Mouse (Mus musculus): ENCODE data around the gene Kat2b.

- TF ChIP-seq CTCF (IDR thresholded peaks at IDR 0.05) (no peak), EP300 (IDR thresholded peaks at IDR 0.05) (no peak; the same call in 1 of the 2 replicates)
Observed at GRCm38 (mm10) chr17:53650251-53650661, 83.6 kb downstream of the Kat2b start.

Measured in lung, postnatal 0 days (tissue).